Mouse (Mus musculus) adrenal gland, adult 2 months (tissue): ENCODE results near the gene Mid1. TPM values are rescaled to one million over a fixed set of nuclear protein-coding genes. Genes with fewer than 3 reads are reported as not detected.
A peak's percentile ranks its signal among the peaks of the same experiment; 100 is the strongest.

Source experiments
- DNase-seq: peaks from one replicate; pipeline ENCODE4 v3.0.0; 2021
- polyA plus RNA-seq: library from polyadenylated mRNA; depleted of rRNA; stranded (reverse); fragments of >200 nt; gene quantifications from 2 replicates; pipeline ENCODE4 v1.2.3, GENCODE M21; 2012
- total RNA-seq, 2 experiments: library from RNA; stranded (reverse); gene quantifications; 2 replicates each; pipeline ENCODE4 v1.2.3; 2021

Gene Mid1
- total and polyA plus RNA-seq, 3 experiments, result 10.9 to 19.2 (median 15.0) TPM

GRCm38 (mm10) chrX:169813673-169814072, 128.7 kb downstream of the Mid1 start:
- DNase-seq, result no peak

GRCm38 (mm10) chrX:169826947-169827346, 141.9 kb downstream of the Mid1 start:
- no peak for DNase-seq

GRCm38 (mm10) chrX:169827720-169828119, 142.7 kb downstream of the Mid1 start:
- no peak for DNase-seq

- DNase-seq, result no peak
Measured at GRCm38 (mm10) chrX:169828136-169828535, 143.1 kb downstream of the Mid1 start.

DNA sequence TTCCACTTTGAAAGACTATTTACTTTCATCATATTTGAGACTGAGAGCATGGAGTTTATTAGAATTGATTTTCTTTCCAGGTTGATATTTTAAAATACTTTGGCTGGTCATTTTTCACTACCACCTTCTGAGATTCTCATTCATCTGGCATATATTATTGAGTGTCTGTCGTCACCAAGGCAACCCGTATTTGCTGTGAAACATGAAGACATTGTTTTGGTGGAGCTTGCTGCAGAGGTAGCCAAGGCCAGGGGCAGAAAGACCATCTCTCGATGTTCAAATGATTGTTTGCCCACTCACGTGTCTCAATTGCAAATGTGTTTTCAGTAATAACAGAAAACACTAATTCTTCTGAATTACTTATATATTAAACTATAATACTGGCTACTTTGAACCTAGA, 145.1 kb downstream of the Mid1 start:
- no peak for DNase-seq

- DNase-seq, result no peak
Measured at GRCm38 (mm10) chrX:169837947-169838649, 153.1 kb downstream of the Mid1 start.

DNA sequence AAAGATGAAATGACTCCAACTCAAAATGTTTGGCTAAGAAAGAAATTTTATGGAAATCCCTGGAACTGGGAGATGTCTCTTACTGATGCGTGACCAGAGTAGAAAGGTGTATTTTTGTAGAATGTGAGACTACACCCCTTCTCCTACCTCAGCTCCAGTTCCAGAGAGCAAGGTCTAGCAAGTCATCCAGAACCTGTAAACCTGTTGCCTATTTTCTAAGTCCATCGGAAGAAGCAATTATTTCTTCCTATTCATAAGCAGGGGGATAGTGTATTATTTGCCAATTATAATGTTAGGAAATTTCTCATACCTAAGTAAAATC, 153.6 kb downstream of the Mid1 start:
- no peak for DNase-seq

GRCm38 (mm10) chrX:169843267-169843666, 158.3 kb downstream of the Mid1 start:
- no peak for DNase-seq

DNA sequence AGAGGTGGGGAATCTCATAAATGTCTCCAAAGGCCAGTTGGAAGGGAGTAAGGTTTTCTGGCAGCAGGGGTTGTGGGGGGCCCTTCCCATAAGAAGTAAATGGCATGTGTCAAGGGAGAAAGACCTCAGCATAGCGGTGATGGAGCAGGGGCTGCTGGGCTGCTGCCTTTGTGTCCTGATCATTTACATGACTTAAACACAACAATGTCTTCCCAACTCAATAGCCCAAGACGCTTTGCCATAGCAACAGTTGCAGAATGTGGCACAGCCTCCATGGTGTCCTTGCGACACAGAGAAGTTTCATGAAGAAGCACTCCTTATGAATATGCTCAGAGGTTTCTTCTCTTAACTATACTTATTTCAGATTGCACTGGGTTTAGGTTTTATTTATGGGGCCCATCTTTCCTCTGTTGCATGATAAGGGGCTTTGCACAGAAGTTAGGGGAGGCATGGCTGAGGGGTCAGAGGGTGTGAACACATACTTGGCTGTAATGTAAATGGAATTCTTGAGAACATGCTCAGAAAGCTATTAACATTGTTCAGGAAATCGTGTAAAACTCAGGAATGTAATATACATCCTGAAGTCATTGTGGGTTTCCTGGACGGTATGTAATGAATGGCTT, 159.3 kb downstream of the Mid1 start:
- no peak for DNase-seq

DNA sequence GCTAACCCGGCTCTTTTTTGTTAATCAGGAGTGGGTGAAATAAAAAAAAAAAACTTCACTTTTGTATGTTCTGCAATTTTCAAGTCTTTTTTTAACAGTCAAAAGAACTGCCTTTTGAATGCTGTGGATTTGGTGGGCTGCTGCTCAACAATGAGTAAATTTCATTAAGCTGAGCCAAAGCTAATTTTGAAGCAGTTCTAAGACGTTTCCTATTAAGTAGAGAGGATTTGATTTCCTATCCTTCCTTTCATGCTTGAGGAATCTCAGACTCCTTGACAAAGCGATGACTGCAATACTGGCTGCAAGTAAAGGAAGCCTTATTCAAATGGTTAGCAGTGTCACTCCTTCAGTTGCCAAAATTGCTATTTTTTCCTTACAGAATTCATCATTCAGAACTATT, 161.2 kb downstream of the Mid1 start:
- no peak for DNase-seq

DNA sequence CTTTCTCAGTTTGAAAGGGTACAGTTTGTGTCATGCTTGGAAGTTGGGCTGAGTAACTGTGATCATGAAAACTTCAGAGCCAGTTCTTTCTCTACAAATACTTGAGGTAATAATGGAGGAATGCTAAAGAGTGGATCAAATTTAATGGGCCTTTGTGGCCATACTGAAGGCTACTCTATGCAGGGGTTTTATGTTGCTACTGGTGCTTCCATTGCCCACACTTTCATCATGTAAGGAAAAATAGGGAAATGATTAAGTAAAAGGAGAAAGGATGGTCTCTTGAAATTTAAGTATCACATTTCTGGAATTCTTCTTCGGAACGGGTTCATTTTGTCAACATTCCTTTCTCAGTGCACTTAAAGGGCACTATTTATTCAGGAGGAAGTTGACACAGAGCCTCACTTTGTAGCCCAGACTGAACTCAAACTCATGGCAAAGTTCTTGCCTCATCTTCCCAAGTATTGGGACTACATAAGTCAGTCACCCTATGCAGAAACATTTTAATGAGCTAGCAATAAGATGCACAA, 176.3 kb downstream of the Mid1 start:
- DNase-seq, result no peak

GRCm38 (mm10) chrX:169862440-169862839, 177.4 kb downstream of the Mid1 start:
- no peak for DNase-seq

DNA sequence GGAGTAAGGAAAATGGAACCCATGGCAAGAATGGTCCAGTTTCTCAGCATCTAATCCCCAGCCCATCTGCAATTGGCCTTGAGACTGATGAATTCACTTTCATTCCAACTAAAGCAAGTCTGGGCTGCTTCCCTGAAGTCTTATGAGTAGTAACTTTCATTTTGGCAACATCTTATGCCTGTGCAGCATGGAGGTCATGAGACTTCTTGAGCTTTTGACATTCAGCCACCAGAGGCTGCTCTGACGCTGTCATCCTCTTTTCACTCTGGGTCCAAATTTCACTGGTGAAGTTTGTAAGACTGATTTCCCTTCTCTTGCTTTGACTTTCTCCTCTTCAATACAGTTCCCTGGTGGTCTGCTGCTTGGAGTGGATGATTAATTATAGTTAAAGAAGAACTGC, 177.8 kb downstream of the Mid1 start:
- DNase-seq, result peak; percentile 38

GRCm38 (mm10) chrX:169863841-169864240, 178.8 kb downstream of the Mid1 start:
- peak; percentile 30 for DNase-seq

GRCm38 (mm10) chrX:169868223-169868622, 183.2 kb downstream of the Mid1 start:
- DNase-seq, result peak; percentile 20

- DNase-seq, result no peak
Measured at GRCm38 (mm10) chrX:169874475-169874874, 189.5 kb downstream of the Mid1 start.

DNA sequence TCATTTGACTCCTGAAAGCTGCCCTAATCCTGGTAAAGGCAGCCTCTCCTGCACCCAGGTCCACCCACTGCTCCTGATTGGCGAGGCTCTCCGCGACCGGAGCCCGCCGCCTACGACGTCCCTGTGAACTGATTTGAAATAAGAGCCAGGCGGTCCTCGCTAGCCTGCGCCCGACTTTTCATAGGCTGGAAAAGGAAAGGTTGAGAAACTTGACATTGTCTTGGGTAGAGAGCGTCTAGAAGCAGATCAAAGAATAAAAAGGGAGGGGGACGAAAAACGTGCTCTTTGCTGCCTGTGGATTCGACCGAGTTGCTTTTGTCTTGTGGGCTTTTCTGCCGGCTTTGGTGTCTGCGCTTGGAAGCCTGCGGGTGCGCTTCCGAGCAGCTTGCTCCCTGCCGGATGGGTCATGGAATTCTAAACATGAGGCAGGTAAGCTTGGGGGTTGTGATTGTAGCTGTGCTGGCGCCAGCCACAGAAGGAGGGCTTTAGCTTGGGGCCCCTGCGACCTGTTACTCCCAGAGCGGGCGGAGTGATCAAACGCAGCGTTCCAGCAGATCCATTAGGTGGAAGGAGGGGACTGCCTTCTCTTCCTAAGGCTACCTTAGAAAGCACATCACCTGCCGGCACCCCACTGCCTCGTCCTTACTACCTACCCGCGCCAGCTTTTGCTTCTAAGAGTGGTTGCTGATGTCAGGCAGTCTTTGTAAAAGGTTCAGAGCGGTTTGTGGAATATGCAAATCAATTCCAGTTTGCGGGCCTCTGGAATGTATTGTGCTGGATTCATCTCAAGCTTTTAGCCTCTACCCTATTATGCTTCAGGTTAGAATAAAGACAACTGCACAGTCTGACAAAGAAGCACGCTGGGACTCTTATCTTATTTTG, 194.7 kb downstream of the Mid1 start:
- peak; percentile 85 for DNase-seq

DNA sequence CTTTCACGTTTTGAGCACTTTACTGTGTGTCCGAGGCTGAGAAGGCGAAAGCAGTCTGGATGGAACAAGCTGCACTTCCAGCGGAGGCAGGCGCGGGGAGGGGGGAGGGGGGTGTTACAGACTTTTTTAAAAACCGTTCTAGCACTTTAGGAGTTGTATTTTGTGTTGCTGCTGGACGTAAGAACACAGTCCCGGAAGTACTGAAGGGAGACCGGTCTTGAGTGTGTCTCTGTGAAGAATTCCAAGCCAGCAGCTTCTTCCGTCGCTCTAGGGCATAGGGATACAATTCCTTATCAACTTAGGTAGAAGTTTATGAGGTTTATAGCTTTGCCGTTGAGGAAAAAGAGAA, 195.3 kb downstream of the Mid1 start:
- DNase-seq, result no peak

GRCm38 (mm10) chrX:169880826-169881225, 195.8 kb downstream of the Mid1 start:
- DNase-seq, result peak; percentile 5

- DNase-seq, result no peak
Measured at GRCm38 (mm10) chrX:169881253-169882219, 196.5 kb downstream of the Mid1 start.

DNA sequence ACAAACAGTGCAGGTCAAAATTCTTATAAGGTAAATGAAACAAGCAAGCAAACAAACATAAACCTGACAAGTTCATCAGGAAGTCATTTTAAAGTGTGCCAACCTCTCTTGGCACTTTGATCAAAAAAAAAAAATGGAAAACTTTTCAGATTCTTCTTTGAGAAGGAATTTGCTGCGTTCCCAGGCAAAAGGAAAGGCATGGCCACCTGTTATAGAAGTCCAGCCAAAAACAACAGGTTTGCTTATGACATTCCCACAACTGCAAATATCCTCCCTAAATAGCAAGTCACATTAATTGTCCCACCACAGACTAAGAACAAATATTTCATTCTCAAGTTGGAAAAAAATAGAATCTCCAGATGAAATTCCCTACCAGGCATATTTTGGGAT, 197.2 kb downstream of the Mid1 start:
- DNase-seq, result no peak
